ENCODE assay signal across 26 mouse cellular contexts in genomic region chr1:162472949-162473348, GRCm38 (mm10). TPM values are rescaled to one million over a fixed set of nuclear protein-coding genes. Genes with fewer than 3 reads are reported as not detected.
"Had no signal": no experiment of that assay in that cellular context is flagged by ENCODE, and none has a peak within 500 bp of the region (broad histone marks: within the 10 kb centered on the region; RNA-seq: fewer than 3 reads in every experiment).

No protein-coding gene starts in this region.

- DNase-seq: cerebellum, postnatal 10 days; cerebellum, postnatal 25 days; cerebellum, postnatal 36 days; embryo, embryonic 11 days; forebrain, postnatal 0 days; gastrocnemius, adult 2 months; gastrocnemius, postnatal 10 days; gastrocnemius, postnatal 14 days; gastrocnemius, postnatal 25 days; gastrocnemius, postnatal 36 days; heart, adult 11 months; heart, adult 18-20 months; heart, adult 2 months had no signal

- H3K9me3 ChIP-seq: embryonic facial prominence, embryonic 10.5 days; embryonic facial prominence, embryonic 12.5 days; embryonic facial prominence, embryonic 13.5 days; embryonic facial prominence, embryonic 15.5 days; forebrain, embryonic 10.5 days; forebrain, embryonic 12.5 days; forebrain, embryonic 13.5 days; forebrain, embryonic 15.5 days; heart, embryonic 10.5 days had no signal

- H3K36me3 ChIP-seq: embryonic facial prominence, embryonic 10.5 days; embryonic facial prominence, embryonic 12.5 days; embryonic facial prominence, embryonic 13.5 days; embryonic facial prominence, embryonic 15.5 days; forebrain, embryonic 10.5 days; forebrain, embryonic 12.5 days; forebrain, embryonic 15.5 days; heart, embryonic 10.5 days had no signal

- H3K4me2 ChIP-seq: embryonic facial prominence, embryonic 12.5 days; embryonic facial prominence, embryonic 13.5 days; embryonic facial prominence, embryonic 15.5 days; forebrain, embryonic 12.5 days; forebrain, embryonic 13.5 days; forebrain, embryonic 15.5 days; heart, embryonic 11.5 days had no signal

- H3K27me3 ChIP-seq: forebrain, embryonic 15.5 days had no signal

- H3K4me3 ChIP-seq: embryonic facial prominence, embryonic 10.5 days; embryonic facial prominence, embryonic 12.5 days; embryonic facial prominence, embryonic 13.5 days; embryonic facial prominence, embryonic 15.5 days; erythroblast, embryonic 14.5 days; forebrain, embryonic 10.5 days; forebrain, embryonic 12.5 days; forebrain, embryonic 13.5 days; forebrain, embryonic 15.5 days; gastrocnemius, adult 2 months; heart, adult 2 months; heart, embryonic 10.5 days had no signal

- H3K9ac ChIP-seq: embryonic facial prominence, embryonic 12.5 days; embryonic facial prominence, embryonic 13.5 days; embryonic facial prominence, embryonic 15.5 days; forebrain, embryonic 12.5 days; forebrain, embryonic 13.5 days; forebrain, embryonic 15.5 days; forebrain, postnatal 0 days had no signal

- H3K27ac ChIP-seq: embryonic facial prominence, embryonic 10.5 days; embryonic facial prominence, embryonic 12.5 days; embryonic facial prominence, embryonic 13.5 days; embryonic facial prominence, embryonic 15.5 days; forebrain, embryonic 10.5 days; forebrain, embryonic 12.5 days; forebrain, embryonic 13.5 days; forebrain, embryonic 15.5 days; gastrocnemius, adult 2 months; heart, adult 2 months; heart, embryonic 10.5 days had no signal

RNA-seq across cellular contexts. Expression of gene Dnm3, which starts 4.9 kb away (rescaled TPM):
- total RNA-seq: common myeloid progenitor, adult 5-6 weeks; granulocyte monocyte progenitor cell, adult 5-6 weeks had no signal
